ENCODE assay signal across 17 mouse cellular contexts in genomic region chr9:120353967-120354366, GRCm38 (mm10). TPM values are rescaled to one million over a fixed set of nuclear protein-coding genes. Genes with fewer than 3 reads are reported as not detected.
DNase-seq lines count a peak whose midpoint lies in the region; ATAC-seq and TF ChIP-seq lines count a peak whose summit lies in the region.
"Had no signal": no experiment of that assay in that cellular context is flagged by ENCODE, and none has a peak within 500 bp of the region (broad histone marks: within the 10 kb centered on the region; RNA-seq: fewer than 3 reads in every experiment).

No protein-coding gene starts in this region.

- dilution Hi-C loops in CH12.LX (cut with MboI; ENCODE audit: extremely low pct_ligation_motif_present, extremely low pct_unique_long_range_greater_than_20kb, low sequenced_read_pairs) = no loop called here

- 67% methylated on average over 3 of the region's 3 CpGs for WGBS in liver, postnatal 0 days (ENCODE audit: insufficient replicate concordance)
- 73% methylated on average over 3 of the region's 3 CpGs for WGBS in liver, embryonic 11.5 days

- no peak; the same call in 1 of the 2 replicates for TF ChIP-seq RAD21 in CH12.LX (IDR thresholded peaks at IDR 0.05; ENCODE audit: low read depth, low read length)

- no peak overlapping the region for H3K4me3 ChIP-seq in gastrocnemius, adult 2 months
- no peak overlapping the region for H3K4me3 ChIP-seq in liver, postnatal 0 days (ENCODE audit: low read depth, low read length)
- no peak overlapping the region for H3K4me3 ChIP-seq in liver, embryonic 11.5 days (ENCODE audit: low read depth, low read length)
- H3K4me3 ChIP-seq in CH12.LX (replicated peaks in 1 of 3; ENCODE audit: low read depth in 2 of 3, low read length in 2 of 3, poor library complexity in 1 of 3) = no peak overlapping the region
- no peak overlapping the region for H3K4me3 ChIP-seq in cortical plate, adult 2 months (ENCODE audit: insufficient read depth, low read length)
- H3K4me3 ChIP-seq: heart, embryonic 13.5 days; hindbrain, embryonic 10.5 days; megakaryocyte, embryonic 14.5 days had no signal

- in situ Hi-C loops in CH12.LX (cut with MboI; ENCODE audit: low pct_ligation_motif_present, low pct_unique_long_range_greater_than_20kb, low sequenced_read_pairs) = no loop called here

- TF ChIP-seq EP300 in liver, postnatal 0 days (IDR thresholded peaks at IDR 0.05; ENCODE audit: low read depth) = no peak
- no peak for TF ChIP-seq EP300 in CH12.LX (IDR thresholded peaks at IDR 0.05; ENCODE audit: low read length)

- no peaks in the 10 kb centered on the region for H3K36me3 ChIP-seq in liver, postnatal 0 days (replicated peaks; ENCODE audit: insufficient read depth, low read length)
- no peaks in the 10 kb centered on the region for H3K36me3 ChIP-seq in liver, embryonic 11.5 days (ENCODE audit: control insufficient read depth, insufficient read depth, low read length)
- no peaks in the 10 kb centered on the region for H3K36me3 ChIP-seq in CH12.LX (replicated peaks in 1 of 2; ENCODE audit: control insufficient read depth in 1 of 2, insufficient read depth in 1 of 2, low read length in 1 of 2)
- H3K36me3 ChIP-seq: heart, embryonic 13.5 days; hindbrain, embryonic 10.5 days had no signal

- no peak overlapping the region for H3K27ac ChIP-seq in gastrocnemius, adult 2 months
- H3K27ac ChIP-seq in liver, postnatal 0 days (ENCODE audit: low read depth) = no peak overlapping the region
- no peak overlapping the region for H3K27ac ChIP-seq in liver, embryonic 11.5 days (ENCODE audit: low read depth, low read length)
- H3K27ac ChIP-seq in CH12.LX (ENCODE audit: insufficient read depth, low read depth) = no peak overlapping the region
- H3K27ac ChIP-seq in cortical plate, adult 2 months (ENCODE audit: insufficient read depth, low read length) = no peak overlapping the region
- H3K27ac ChIP-seq: heart, embryonic 13.5 days; hindbrain, embryonic 10.5 days had no signal

- intact Hi-C loops in gastrocnemius, adult 2 months (cut with DNase I) = no loop called here

- peaks cover 7% of the 10 kb centered on the region for H3K4me1 ChIP-seq in liver, postnatal 0 days (ENCODE audit: insufficient read depth)
- H3K4me1 ChIP-seq in liver, embryonic 11.5 days (replicated peaks; ENCODE audit: control insufficient read depth, insufficient read depth, low read length) = no peaks in the 10 kb centered on the region
- peaks cover 4 to 9% of the 10 kb centered on the region in 2 experiments for H3K4me1 ChIP-seq in CH12.LX (ENCODE audit: control insufficient read depth in 1 of 2, insufficient read depth in 2 of 2)
- peaks cover 14% of the 10 kb centered on the region for H3K4me1 ChIP-seq in cortical plate, adult 2 months (ENCODE audit: control insufficient read depth, insufficient read depth, low read length)

- H3K27me3 ChIP-seq in liver, postnatal 0 days (ENCODE audit: insufficient read depth, low read length) = no peaks in the 10 kb centered on the region
- no peaks in the 10 kb centered on the region for H3K27me3 ChIP-seq in liver, embryonic 11.5 days (replicated peaks; ENCODE audit: control insufficient read depth, insufficient read depth, low read length)
- no peaks in the 10 kb centered on the region for H3K27me3 ChIP-seq in CH12.LX (replicated peaks)
- H3K27me3 ChIP-seq: heart, embryonic 13.5 days had no signal

- 0 out of 2 replicates have a peak, but pooled peaks cover 3% of the 10 kb centered on the region for H3K9me3 ChIP-seq in liver, postnatal 0 days (ENCODE audit: low read length)
- 0 out of 2 replicates have a peak, but pooled peaks cover 2% of the 10 kb centered on the region for H3K9me3 ChIP-seq in liver, embryonic 11.5 days (ENCODE audit: control insufficient read depth, low read length)
- peaks cover 5% of the 10 kb centered on the region for H3K9me3 ChIP-seq in CH12.LX (replicated peaks; ENCODE audit: low read length)
- H3K9me3 ChIP-seq: heart, embryonic 13.5 days had no signal

- H3K4me2 ChIP-seq in liver, postnatal 0 days (ENCODE audit: low read depth, low read length) = no peak overlapping the region
- no peak overlapping the region for H3K4me2 ChIP-seq in liver, embryonic 11.5 days
- H3K4me2 ChIP-seq in CH12.LX (ENCODE audit: insufficient read depth, low read depth, poor library complexity, severe bottlenecking) = no peak overlapping the region
- H3K4me2 ChIP-seq: heart, embryonic 13.5 days had no signal

- H3K9ac ChIP-seq in liver, postnatal 0 days (replicated peaks) = no peak overlapping the region
- H3K9ac ChIP-seq in liver, embryonic 11.5 days (ENCODE audit: low read depth, low read length) = no peak overlapping the region
- H3K9ac ChIP-seq in CH12.LX (ENCODE audit: insufficient read depth, low read depth) = no peak overlapping the region
- H3K9ac ChIP-seq: heart, embryonic 13.5 days had no signal

- peak; percentile 37; the same call in 1 of the 2 replicates for TF ChIP-seq CTCF in gastrocnemius, adult 2 months (IDR thresholded peaks at IDR 0.05)
- peak; percentile 42 for TF ChIP-seq CTCF in liver, postnatal 0 days (IDR thresholded peaks at IDR 0.05; ENCODE audit: low read depth)
- TF ChIP-seq CTCF in CH12.LX (conservative IDR thresholded peaks at IDR 0.05 in 1 of 2, IDR thresholded peaks at IDR 0.05 in 1 of 2; ENCODE audit: low read depth in 2 of 2, low read length in 2 of 2) = peak in 1 of 2 experiments; percentile 39; a peak in 2 of 4 replicates
- 0 out of 2 replicates have a peak, but pooled peaks have one; percentile 8 for TF ChIP-seq CTCF in cortical plate, adult 2 months (IDR thresholded peaks at IDR 0.05; ENCODE audit: extremely low read depth, insufficient read depth, low read length)

- H3K79me2 ChIP-seq in CH12.LX (replicated peaks; ENCODE audit: control insufficient read depth, extremely low read depth, insufficient read depth, poor library complexity, severe bottlenecking) = no peaks in the 10 kb centered on the region

- TF ChIP-seq POLR2A in CH12.LX (IDR thresholded peaks at IDR 0.05; ENCODE audit: low read depth, low read length) = no peak
- no peak for TF ChIP-seq POLR2A in cortical plate, adult 2 months (IDR thresholded peaks at IDR 0.05; ENCODE audit: extremely low read depth, insufficient read depth, low read length)

- no peak for ATAC-seq in liver, postnatal 0 days
- ATAC-seq in liver, embryonic 11.5 days (replicated peaks; ENCODE audit: low FRiP score) = no peak

- no peak for DNase-seq in gastrocnemius, adult 2 months
- DNase-seq in gastrocnemius, adult 8-10 months (ENCODE audit: low spot score in 2 of 2) = no peak
- no peak for DNase-seq in liver, postnatal 0 days
- DNase-seq in liver, embryonic 11.5 days (ENCODE audit: low spot score) = no peak
- no peak for DNase-seq in CH12.LX (ENCODE audit: extremely low read depth)
- no peak for DNase-seq in cerebellum, adult 9-11 months
- DNase-seq in urinary bladder, adult 2 months (ENCODE audit: low spot score) = no peak
- DNase-seq: cerebellum, adult 18-20 months; embryo, embryonic 11 days; gastrocnemius, postnatal 25 days; kidney, adult 11 months; thymus, postnatal 36 days had no signal

TF ChIP-seq in CH12.LX, 34 proteins besides CTCF, POLR2A, EP300 and RAD21:
- TF ChIP-seq SMC3 (IDR thresholded peaks at IDR 0.05; ENCODE audit: low read depth, low read length) = 0 out of 2 replicates have a peak, but pooled peaks have one; percentile 11
- no peak for TF ChIP-seq CHD1 (IDR thresholded peaks at IDR 0.05; ENCODE audit: low read depth, low read length)

RNA-seq across cellular contexts. Expression of gene Myrip, which starts 52.7 kb away (rescaled TPM):
- 1 to 10 TPM in 1 of 2 experiments, under 1 TPM in 1; 0.98 to 1.2 TPM for total RNA-seq in gastrocnemius, adult 2 months (2021)
- 1 to 10 TPM in 2 of 4 experiments, under 1 TPM in 2; 0.63 to 2.1 (median 1.1) TPM for total RNA-seq in gastrocnemius, adult 8-10 months (2022)
- polyA plus RNA-seq in liver, postnatal 0 days (2015; fragmentation: Nextera tagmentation; extraction: Ambion mirVana) = 0.09 TPM in 1 of 2 replicates, not detected in the other
- polyA plus RNA-seq in liver, embryonic 11.5 days (2014; fragmentation: Nextera tagmentation; extraction: Ambion mirVana) = 0.05 and 0.55 TPM in 2 replicates
- total RNA-seq in CH12.LX (2012; rRNA removed) (not detected in 2 replicates), CH12.LX (2014; rRNA removed) (not detected in 2 replicates)
- polyA plus RNA-seq in CH12.LX (2012; ENCODE audit: insufficient read length, low read depth) = not detected in 2 replicates
- polyA plus RNA-seq in cortical plate, adult 2 months (2012; rRNA removed) = 47.7 and 57.5 TPM in 2 replicates
- 2.0 and 3.6 TPM in 2 replicates for polyA plus RNA-seq in urinary bladder, adult 2 months (2012; rRNA removed)
- total RNA-seq: neutrophil, adult 5-6 weeks had no signal

Comparison
In these comparisons a context has a peak if more than half of its experiments do, and no peak if none do; other contexts are left out.
1. RNA of gene Myrip, which starts 52.7 kb away (polyA plus RNA-seq): 47.7 to 57.5 TPM in cortical plate, adult 2 months; 2.0 to 3.6 TPM in urinary bladder, adult 2 months, 0.05 to 0.55 TPM in liver, embryonic 11.5 days, 0.09 TPM in liver, postnatal 0 days and not detected in CH12.LX; every median in the first group is over 10 times any median in the second.